Comparison of ENCODE assay signal across 8 mouse cellular contexts in genomic region chr11:94491035-94491748, GRCm38 (mm10). TPM values are rescaled to one million over a fixed set of nuclear protein-coding genes. Genes with fewer than 3 reads are reported as not detected.
A peak's percentile ranks its signal among the peaks of the same experiment; 100 is the strongest.
DNase-seq lines count a peak whose midpoint lies in the region; ATAC-seq and TF ChIP-seq lines count a peak whose summit lies in the region.

No protein-coding gene starts in this region.

- H3K79me2 ChIP-seq in liver, adult 2 months (ENCODE audit: control insufficient read depth, insufficient read depth, low read length), result no peaks in the 10 kb centered on the region

- peak overlapping the region; percentile 81 for H3K9ac ChIP-seq in hindbrain, embryonic 13.5 days
- peak overlapping the region; percentile 42 for H3K9ac ChIP-seq in liver, adult 2 months (ENCODE audit: low read depth, low read length)

- TF ChIP-seq CTCF in liver, adult 2 months (IDR thresholded peaks at IDR 0.05; ENCODE audit: low read depth, low read length), result no peak
- TF ChIP-seq CTCF in olfactory bulb, adult 2 months (IDR thresholded peaks at IDR 0.05; ENCODE audit: insufficient read depth, low read depth, low read length), result no peak

- peaks cover 65% of the 10 kb centered on the region for H3K27me3 ChIP-seq in hindbrain, embryonic 13.5 days
- peaks cover 6% of the 10 kb centered on the region; the same call in 1 of the 2 replicates for H3K27me3 ChIP-seq in liver, adult 2 months (ENCODE audit: control insufficient read depth, insufficient read depth, low read length)

- no peak overlapping the region for H3K27ac ChIP-seq in hindbrain, embryonic 13.5 days
- H3K27ac ChIP-seq in liver, adult 2 months (replicated peaks; ENCODE audit: insufficient read depth, low read depth, low read length), result no peak overlapping the region
- no peak overlapping the region for H3K27ac ChIP-seq in olfactory bulb, adult 2 months (ENCODE audit: insufficient read depth, low read depth, low read length)

- peak; percentile 59 for ATAC-seq in hindbrain, embryonic 13.5 days (ENCODE audit: low FRiP score)

- H3K36me3 ChIP-seq in hindbrain, embryonic 13.5 days, result no peaks in the 10 kb centered on the region
- no peaks in the 10 kb centered on the region for H3K36me3 ChIP-seq in liver, adult 2 months (ENCODE audit: control insufficient read depth, insufficient read depth, low read length)

- 5% methylated on average over 55 of the region's 55 CpGs for whole genome bisulfite sequencing in hindbrain, embryonic 13.5 days
- WGBS in liver, adult 2 months, result 7% methylated on average over 55 of the region's 55 CpGs
- WGBS in olfactory bulb, adult 2 months, result 11% methylated on average over 55 of the region's 55 CpGs

- TF ChIP-seq POLR2A in liver, adult 2 months (IDR thresholded peaks at IDR 0.05; ENCODE audit: extremely low read depth, insufficient read depth, low read length), result no peak
- peak; percentile 55; the same call in 1 of the 2 replicates for TF ChIP-seq POLR2A in olfactory bulb, adult 2 months (IDR thresholded peaks at IDR 0.05; ENCODE audit: insufficient read depth, low read depth, low read length)

- peak overlapping the region; percentile 53 for H3K4me3 ChIP-seq in hindbrain, embryonic 13.5 days
- peak overlapping the region; percentile 39; the same call in 1 of the 2 replicates for H3K4me3 ChIP-seq in liver, adult 2 months (ENCODE audit: insufficient read depth, low read depth, low read length)
- H3K4me3 ChIP-seq in olfactory bulb, adult 2 months (ENCODE audit: insufficient read depth, low read depth, low read length), result peak overlapping the region; percentile 45

- DNase-seq in cerebellum, adult 11-12 months, result peak; percentile 43
- no peak for DNase-seq in cerebellum, postnatal 36 days
- DNase-seq in thymus, postnatal 0 days (ENCODE audit: low spot score), result peak; percentile 18
- DNase-seq in thymus, postnatal 10 days (ENCODE audit: low spot score in 2 of 2), result no peak
- DNase-seq in liver, adult 2 months (ENCODE audit: extremely low read depth, low read depth, low spot score), result no peak
- DNase-seq in spleen, adult 18-20 months, result no peak

- H3K9me3 ChIP-seq in hindbrain, embryonic 13.5 days, result no peaks in the 10 kb centered on the region

- peaks cover 20% of the 10 kb centered on the region for H3K4me1 ChIP-seq in hindbrain, embryonic 13.5 days (replicated peaks)
- H3K4me1 ChIP-seq in liver, adult 2 months (ENCODE audit: control insufficient read depth, insufficient read depth, low read length), result no peaks in the 10 kb centered on the region
- H3K4me1 ChIP-seq in olfactory bulb, adult 2 months (ENCODE audit: control insufficient read depth, insufficient read depth, low read length), result peaks cover 14% of the 10 kb centered on the region

- peak overlapping the region; percentile 64 for H3K4me2 ChIP-seq in hindbrain, embryonic 13.5 days

RNA-seq across cellular contexts. Expression of gene Spata20, which starts 5.2 kb away (rescaled TPM):
- polyA plus RNA-seq in thymus, postnatal 0 days (2015; fragmentation: Nextera tagmentation; extraction: Ambion mirVana), result 0.09 TPM in 1 of 2 replicates, not detected in the other
- 0.17 and 0.56 TPM in 2 replicates for polyA plus RNA-seq in hindbrain, embryonic 13.5 days (2015; fragmentation: Nextera tagmentation; extraction: Ambion mirVana)
- total RNA-seq in liver, adult 2 months (2014; rRNA removed), result not detected in 2 replicates
- not detected in 2 replicates for polyA plus RNA-seq in liver, adult 2 months (2012; rRNA removed)
- not detected in 2 replicates for polyA plus RNA-seq in olfactory bulb, adult 2 months (2012; ENCODE audit: insufficient read depth, insufficient read length, low replicate concordance, missing spikeins)

RNA-seq across cellular contexts. Expression of gene Epn3, which starts 8.6 kb away (rescaled TPM):
- polyA plus RNA-seq in thymus, postnatal 0 days (2015; fragmentation: Nextera tagmentation; extraction: Ambion mirVana), result 0.78 and 0.91 TPM in 2 replicates
- polyA plus RNA-seq in hindbrain, embryonic 13.5 days (2015; fragmentation: Nextera tagmentation; extraction: Ambion mirVana), result 0.44 and 0.90 TPM in 2 replicates
- total RNA-seq in liver, adult 2 months (2014; rRNA removed), result not detected in 2 replicates
- 0.05 and 0.11 TPM in 2 replicates for polyA plus RNA-seq in liver, adult 2 months (2012; rRNA removed)
- not detected in 2 replicates for polyA plus RNA-seq in olfactory bulb, adult 2 months (2012; ENCODE audit: insufficient read depth, insufficient read length, low replicate concordance, missing spikeins)

RNA-seq across cellular contexts. Expression of gene Cacna1g, which starts 17.2 kb away (rescaled TPM):
- polyA plus RNA-seq in thymus, postnatal 0 days (2015; fragmentation: Nextera tagmentation; extraction: Ambion mirVana), result 0.21 and 0.23 TPM in 2 replicates
- 13.6 and 14.2 TPM in 2 replicates for polyA plus RNA-seq in hindbrain, embryonic 13.5 days (2015; fragmentation: Nextera tagmentation; extraction: Ambion mirVana)
- under 0.01 and 0.07 TPM in 2 replicates for total RNA-seq in liver, adult 2 months (2014; rRNA removed)
- 0.26 and 0.51 TPM in 2 replicates for polyA plus RNA-seq in liver, adult 2 months (2012; rRNA removed)
- polyA plus RNA-seq in olfactory bulb, adult 2 months (2012; ENCODE audit: insufficient read depth, insufficient read length, low replicate concordance, missing spikeins), result 54.5 TPM in 1 of 2 replicates, not detected in the other

RNA-seq across cellular contexts. Expression of gene Mycbpap, which starts 30.4 kb away (rescaled TPM):
- 0.14 and 0.17 TPM in 2 replicates for polyA plus RNA-seq in thymus, postnatal 0 days (2015; fragmentation: Nextera tagmentation; extraction: Ambion mirVana)
- 3.2 and 3.8 TPM in 2 replicates for polyA plus RNA-seq in hindbrain, embryonic 13.5 days (2015; fragmentation: Nextera tagmentation; extraction: Ambion mirVana)
- 0.09 TPM in 1 of 2 replicates, not detected in the other for total RNA-seq in liver, adult 2 months (2014; rRNA removed)
- polyA plus RNA-seq in liver, adult 2 months (2012; rRNA removed), result 0.02 and 0.04 TPM in 2 replicates
- polyA plus RNA-seq in olfactory bulb, adult 2 months (2012; ENCODE audit: insufficient read depth, insufficient read length, low replicate concordance, missing spikeins), result not detected in 2 replicates

RNA-seq across cellular contexts. Expression of gene Rsad1, which starts 57.9 kb away (rescaled TPM):
- polyA plus RNA-seq in thymus, postnatal 0 days (2015; fragmentation: Nextera tagmentation; extraction: Ambion mirVana), result 2.4 and 3.2 TPM in 2 replicates
- 4.7 and 5.1 TPM in 2 replicates for polyA plus RNA-seq in hindbrain, embryonic 13.5 days (2015; fragmentation: Nextera tagmentation; extraction: Ambion mirVana)
- total RNA-seq in liver, adult 2 months (2014; rRNA removed), result 2.1 and 2.6 TPM in 2 replicates
- 5.7 and 8.0 TPM in 2 replicates for polyA plus RNA-seq in liver, adult 2 months (2012; rRNA removed)
- polyA plus RNA-seq in olfactory bulb, adult 2 months (2012; ENCODE audit: insufficient read depth, insufficient read length, low replicate concordance, missing spikeins), result not detected in 2 replicates

Comparison
In these comparisons a context has a peak if more than half of its experiments do, and no peak if none do; other contexts are left out.
1. DNase-seq: peak in cerebellum, adult 11-12 months (single experiment) and thymus, postnatal 0 days (single experiment); none in cerebellum, postnatal 36 days (0 of 2), thymus, postnatal 10 days (0 of 2), liver, adult 2 months (single experiment) and spleen, adult 18-20 months (0 of 2).
2. Peak in every context shown above with its lines, with median percentiles within 50 percentile points of each other: H3K4me3 ChIP-seq.